Comparison of ENCODE assay signal across 37 mouse cellular contexts in genomic region chr2:180780282-180780681, GRCm38 (mm10). TPM values are rescaled to one million over a fixed set of nuclear protein-coding genes. Genes with fewer than 3 reads are reported as not detected.
"Had no signal": no experiment of that assay in that cellular context is flagged by ENCODE, and none has a peak within 500 bp of the region (broad histone marks: within the 10 kb centered on the region; RNA-seq: fewer than 3 reads in every experiment).

No protein-coding gene starts in this region.

- H3K36me3 ChIP-seq: heart, embryonic 10.5 days; heart, embryonic 12.5 days; hindbrain, embryonic 10.5 days; hindbrain, embryonic 12.5 days; intestine, embryonic 15.5 days; limb, embryonic 13.5 days; limb, embryonic 15.5 days; liver, embryonic 13.5 days had no signal

- H3K4me1 ChIP-seq: liver, embryonic 13.5 days had no signal

- H3K4me2 ChIP-seq: heart, embryonic 12.5 days; hindbrain, embryonic 12.5 days; hindbrain, embryonic 14.5 days; intestine, embryonic 15.5 days; limb, embryonic 13.5 days; limb, embryonic 15.5 days; liver, embryonic 13.5 days had no signal

- H3K9me3 ChIP-seq: heart, embryonic 10.5 days; heart, embryonic 12.5 days; hindbrain, embryonic 10.5 days; hindbrain, embryonic 12.5 days; intestine, embryonic 15.5 days; limb, embryonic 13.5 days; limb, embryonic 15.5 days; liver, embryonic 13.5 days had no signal

- ATAC-seq: inflammation-experienced regulatory T-cells, adult 6 months; intestine, embryonic 15.5 days; intestine, postnatal 0 days had no signal

- DNase-seq: gastrocnemius, adult 2 months; gastrocnemius, postnatal 10 days; gastrocnemius, postnatal 25 days; heart, adult 18-20 months; heart, postnatal 10 days; heart, postnatal 4 days; kidney, adult 18-20 months; kidney, adult 8-10 months; kidney, postnatal 10 days; kidney, postnatal 25 days; kidney, postnatal 4 days; left cerebral cortex, postnatal 4 days; liver, embryonic 13.5 days had no signal

- H3K4me3 ChIP-seq: gastrocnemius, adult 2 months; heart, embryonic 10.5 days; heart, embryonic 12.5 days; hindbrain, embryonic 10.5 days; hindbrain, embryonic 12.5 days; intestine, embryonic 15.5 days; layer of hippocampus, adult 2 months; left cerebral cortex, adult 2 months; limb, embryonic 13.5 days; limb, embryonic 15.5 days; liver, embryonic 13.5 days had no signal

- H3K27ac ChIP-seq: gastrocnemius, adult 2 months; heart, embryonic 10.5 days; hindbrain, embryonic 10.5 days; hindbrain, embryonic 12.5 days; hindbrain, embryonic 14.5 days; intestine, embryonic 15.5 days; layer of hippocampus, adult 2 months; left cerebral cortex, adult 2 months; limb, embryonic 13.5 days; limb, embryonic 15.5 days; liver, embryonic 13.5 days had no signal

- H3K9ac ChIP-seq: heart, embryonic 12.5 days; hindbrain, embryonic 12.5 days; hindbrain, embryonic 14.5 days; intestine, embryonic 15.5 days; limb, embryonic 13.5 days; limb, embryonic 15.5 days; liver, embryonic 13.5 days had no signal

RNA-seq across cellular contexts. Expression of gene Bhlhe23, which starts 3.6 kb away (rescaled TPM):
- total RNA-seq: gastrocnemius, adult 2 months; gastrocnemius, postnatal 10 days; gastrocnemius, postnatal 25 days; gastrocnemius, postnatal 4 days; granulocyte monocyte progenitor cell, adult 5-6 weeks; heart, adult 18-20 months; heart, adult 8-10 months; heart, postnatal 10 days; heart, postnatal 25 days; heart, postnatal 4 days; layer of hippocampus, adult 2 months; layer of hippocampus, postnatal 25 days; left cerebral cortex, adult 2 months; left cerebral cortex, postnatal 14 days; left cerebral cortex, postnatal 4 days; liver, adult 2 months had no signal
- polyA plus RNA-seq: heart, embryonic 12.5 days; heart, embryonic 14.5 days; heart, embryonic 16.5 days; inflammation-experienced regulatory T-cells, adult 6 months; intestine, embryonic 15.5 days; intestine, postnatal 0 days; kidney, embryonic 14.5 days; kidney, embryonic 16.5 days; limb, embryonic 11.5 days; limb, embryonic 15.5 days; liver, adult 2 months; liver, embryonic 13.5 days had no signal
